Mouse (Mus musculus) liver, embryonic 14.5 days (tissue): ENCODE results near the gene Gm973.

Experiments used
- CTCF ChIP-seq: IDR thresholded peaks from 2 replicates; pipeline ENCODE4 v1.5.1; 2016; ENCODE audit warnings: antibody characterized with exemption, low read depth, control low read depth
- EP300 ChIP-seq: IDR thresholded peaks from 2 replicates; pipeline ENCODE4 v1.6.1; 2016; ENCODE audit warnings: antibody characterized with exemption, low read depth

DNA sequence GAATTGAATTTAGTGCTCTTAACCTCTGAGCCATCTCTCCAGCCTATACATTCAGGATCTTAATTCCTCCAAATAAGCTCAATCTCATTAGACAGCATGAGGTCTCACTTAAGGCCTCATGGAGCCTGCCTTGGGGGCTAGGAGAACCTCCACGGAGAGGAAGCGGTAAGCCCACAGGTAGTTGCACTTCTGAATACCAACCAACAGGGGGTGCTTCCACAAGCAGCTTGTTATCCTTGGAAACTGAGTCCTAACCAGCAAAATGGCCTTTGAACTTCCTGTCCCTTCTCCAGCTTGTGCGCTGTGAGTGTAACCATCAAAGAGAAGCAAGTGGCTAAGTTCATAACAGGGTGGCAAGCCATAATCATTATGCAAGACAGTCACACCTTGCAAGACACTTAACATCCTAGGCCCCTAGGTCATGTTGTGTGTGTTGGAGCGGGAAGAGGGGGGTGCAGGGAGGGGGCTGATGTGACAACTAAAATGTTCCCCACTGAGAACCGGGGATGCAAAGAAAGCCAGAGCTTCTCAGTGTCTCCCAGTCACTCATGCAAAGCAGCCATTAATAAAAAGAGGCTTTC lies 7.4 kb downstream of the Gm973 start:
- peak; percentile 47 for TF ChIP-seq CTCF
- TF ChIP-seq EP300: no peak
